Mouse (Mus musculus) neural tube, embryonic 14.5 days (tissue): ENCODE data around the gene Glp2r. TPM values are rescaled to one million over a fixed set of nuclear protein-coding genes. Genes with fewer than 3 reads are reported as not detected.

Experiments
- polyA plus RNA-seq: library from polyadenylated mRNA; unstranded; fragments of >200 nt; fragmentation: Nextera tagmentation; extraction: Ambion mirVana; gene quantifications from 2 replicates; pipeline ENCODE4 v1.2.1, GENCODE M21; 2014

The Glp2r gene
- polyA plus RNA-seq, 1 experiment from 2014 or later: not detected

Other genes starting within 250 kb of the Glp2r start
- gene Rcvrn, start 75.8 kb downstream of the Glp2r start, polyA plus RNA-seq: not detected in 2 replicates
- gene Gsg1l2, start 3.5 kb upstream of the Glp2r start, polyA plus RNA-seq: 0.23 TPM in 1 of 2 replicates, not detected in the other
- gene Dhrs7c, start 27.0 kb upstream of the Glp2r start, polyA plus RNA-seq: 0.33 TPM in 1 of 2 replicates, not detected in the other
- gene Usp43, start 151.0 kb upstream of the Glp2r start, polyA plus RNA-seq: 0.53 and 0.72 TPM in 2 replicates
- 2.6 and 3.3 TPM in 2 replicates for gene Cfap52, start 194.5 kb upstream of the Glp2r start, polyA plus RNA-seq
- gene Stx8, start 195.0 kb upstream of the Glp2r start, polyA plus RNA-seq: 68.5 and 71.3 TPM in 2 replicates